Comparison of ENCODE assay signal across 16 mouse cellular contexts in the genomic region with DNA sequence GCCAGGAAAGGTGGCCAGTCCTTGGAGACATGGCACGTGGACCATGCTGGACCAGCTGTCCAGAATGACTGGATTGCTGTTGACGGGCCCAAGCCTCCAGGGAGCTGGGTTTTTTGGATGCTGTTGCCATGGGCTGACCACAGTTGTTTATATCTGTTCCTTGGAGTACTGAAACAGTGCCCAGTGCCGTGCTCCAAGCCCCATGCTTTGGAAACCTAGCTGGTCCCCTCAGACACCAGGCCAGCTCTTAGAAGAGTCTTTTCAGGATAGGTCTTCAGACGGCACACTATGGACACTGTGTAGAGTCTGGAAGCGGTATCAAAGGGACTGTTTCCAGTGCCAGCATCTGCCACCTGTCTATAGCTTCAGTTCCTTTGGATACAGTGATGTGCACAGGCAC.
A peak's percentile ranks its signal among the peaks of the same experiment; 100 is the strongest.
DNase-seq lines count a peak whose midpoint lies in the region; ATAC-seq and TF ChIP-seq lines count a peak whose summit lies in the region.
"Had no signal": no experiment of that assay in that cellular context is flagged by ENCODE, and none has a peak within 500 bp of the region (broad histone marks: within the 10 kb centered on the region; RNA-seq: fewer than 3 reads in every experiment).

No protein-coding gene starts in this region.

- no peaks in the 10 kb centered on the region; the same call in 1 of the 2 replicates for H3K4me1 ChIP-seq in hindbrain, embryonic 16.5 days (ENCODE audit: control insufficient read depth, insufficient read depth, low read depth, low read length)
- no peaks in the 10 kb centered on the region for H3K4me1 ChIP-seq in hindbrain, embryonic 11.5 days (replicated peaks; ENCODE audit: control insufficient read depth, insufficient read depth, low read length)
- H3K4me1 ChIP-seq: embryonic facial prominence, embryonic 15.5 days; liver, embryonic 15.5 days; neural tube, embryonic 13.5 days had no signal

- no peak for DNase-seq in hindbrain, embryonic 11.5 days (ENCODE audit: low spot score)
- DNase-seq in 3T3-L1 (ENCODE audit: low read depth, low spot score): peak; percentile 56
- peak; percentile 22 for DNase-seq in cerebellum, adult 9-10 months
- DNase-seq in heart, adult 9 months (ENCODE audit: low spot score in 2 of 2): peak; percentile 57 to 73
- DNase-seq in right cerebral cortex, adult 18-20 months: no peak
- no peak for DNase-seq in kidney, postnatal 4 days
- no peak for DNase-seq in left cerebral cortex, adult 2 months (ENCODE audit: extremely low spot score in 1 of 2, low spot score in 2 of 2)
- DNase-seq: adrenal gland, postnatal 14 days; kidney, adult 11 months had no signal

- no peak overlapping the region for H3K9ac ChIP-seq in hindbrain, embryonic 16.5 days (ENCODE audit: low read depth, low read length)
- H3K9ac ChIP-seq in hindbrain, embryonic 11.5 days (ENCODE audit: low read depth, low read length): no peak overlapping the region
- H3K9ac ChIP-seq: embryonic facial prominence, embryonic 15.5 days; heart, embryonic 15.5 days; liver, embryonic 15.5 days; midbrain, embryonic 12.5 days; neural tube, embryonic 13.5 days had no signal

- intact Hi-C loops in left cerebral cortex, adult 2 months (cut with DNase I): no loop called here

- 79% methylated on average over 5 of the region's 5 CpGs for WGBS in hindbrain, embryonic 16.5 days
- 81% methylated on average over 5 of the region's 5 CpGs for WGBS in hindbrain, embryonic 11.5 days

- no peak overlapping the region for H3K4me2 ChIP-seq in hindbrain, embryonic 16.5 days (ENCODE audit: low read length)
- no peak overlapping the region for H3K4me2 ChIP-seq in hindbrain, embryonic 11.5 days (replicated peaks; ENCODE audit: low read depth, low read length)
- H3K4me2 ChIP-seq: embryonic facial prominence, embryonic 15.5 days; heart, embryonic 15.5 days; liver, embryonic 15.5 days; midbrain, embryonic 12.5 days; neural tube, embryonic 13.5 days had no signal

- H3K36me3 ChIP-seq in hindbrain, embryonic 16.5 days (ENCODE audit: control insufficient read depth, insufficient read depth, low read length): no peaks in the 10 kb centered on the region
- H3K36me3 ChIP-seq in hindbrain, embryonic 11.5 days (ENCODE audit: control insufficient read depth, insufficient read depth, low read length): no peaks in the 10 kb centered on the region
- H3K36me3 ChIP-seq: embryonic facial prominence, embryonic 15.5 days; heart, embryonic 15.5 days; liver, embryonic 15.5 days; midbrain, embryonic 12.5 days; neural tube, embryonic 13.5 days had no signal

- peak overlapping the region; percentile 6; the same call in 1 of the 2 replicates for H3K27ac ChIP-seq in hindbrain, embryonic 16.5 days (ENCODE audit: low read depth, low read length)
- no peak overlapping the region for H3K27ac ChIP-seq in hindbrain, embryonic 11.5 days (ENCODE audit: low read depth, low read length)
- no peak overlapping the region for H3K27ac ChIP-seq in left cerebral cortex, adult 2 months
- H3K27ac ChIP-seq: embryonic facial prominence, embryonic 15.5 days; heart, embryonic 15.5 days; layer of hippocampus, adult 2 months; liver, embryonic 15.5 days; midbrain, embryonic 12.5 days; neural tube, embryonic 13.5 days had no signal

- no peaks in the 10 kb centered on the region for H3K9me3 ChIP-seq in hindbrain, embryonic 16.5 days (ENCODE audit: control insufficient read depth, low read length)
- H3K9me3 ChIP-seq in hindbrain, embryonic 11.5 days (ENCODE audit: control insufficient read depth, low read length): no peaks in the 10 kb centered on the region
- H3K9me3 ChIP-seq: embryonic facial prominence, embryonic 15.5 days; heart, embryonic 15.5 days; liver, embryonic 15.5 days; midbrain, embryonic 12.5 days; neural tube, embryonic 13.5 days had no signal

- TF ChIP-seq CTCF in left cerebral cortex, adult 2 months (IDR thresholded peaks at IDR 0.05): no peak

- H3K4me3 ChIP-seq in hindbrain, embryonic 16.5 days (ENCODE audit: low read length): no peak overlapping the region
- no peak overlapping the region for H3K4me3 ChIP-seq in hindbrain, embryonic 11.5 days (ENCODE audit: low read depth, low read length)
- no peak overlapping the region for H3K4me3 ChIP-seq in left cerebral cortex, adult 2 months
- H3K4me3 ChIP-seq: embryonic facial prominence, embryonic 15.5 days; heart, embryonic 15.5 days; liver, embryonic 15.5 days; midbrain, embryonic 12.5 days; neural tube, embryonic 13.5 days had no signal

- H3K27me3 ChIP-seq in hindbrain, embryonic 16.5 days (replicated peaks; ENCODE audit: control insufficient read depth, insufficient read depth, low read length): no peaks in the 10 kb centered on the region; the same call in 1 of the 2 replicates
- H3K27me3 ChIP-seq in hindbrain, embryonic 11.5 days (ENCODE audit: control insufficient read depth, insufficient read depth, low read length): no peaks in the 10 kb centered on the region
- H3K27me3 ChIP-seq: embryonic facial prominence, embryonic 15.5 days; heart, embryonic 15.5 days; liver, embryonic 15.5 days; midbrain, embryonic 12.5 days; neural tube, embryonic 13.5 days had no signal

- peak; percentile 81 for ATAC-seq in hindbrain, embryonic 16.5 days
- no peak for ATAC-seq in hindbrain, embryonic 11.5 days (ENCODE audit: low FRiP score)

Comparison
In these comparisons a context has a peak if more than half of its experiments do, and no peak if none do; other contexts are left out.
1. DNase-seq: peak in 3T3-L1 (single experiment), cerebellum, adult 9-10 months (single experiment) and heart, adult 9 months (2 of 2); none in hindbrain, embryonic 11.5 days (single experiment), right cerebral cortex, adult 18-20 months (single experiment), kidney, postnatal 4 days (0 of 2) and left cerebral cortex, adult 2 months (0 of 2).